Mouse (Mus musculus): Measurements from ENCODE around the gene Lrrc43.

- TF ChIP-seq GATA1 (IDR thresholded peaks at IDR 0.05; ENCODE audit: borderline replicate concordance, low read length) (no peak), FLI1 (IDR thresholded peaks at IDR 0.05; ENCODE audit: low read length) (no peak)
Measured at GRCm38 (mm10) chr5:123521621-123522020, 32.5 kb downstream of the Lrrc43 start.
